Mouse (Mus musculus) effector memory CD4-positive, alpha-beta T cell, adult 5 months (primary cell): ENCODE data around the gene Fam173b. TPM values are rescaled to one million over a fixed set of nuclear protein-coding genes. Genes with fewer than 3 reads are reported as not detected.

Experiments
- polyA plus RNA-seq: library from polyadenylated mRNA; unstranded; fragments of 100-300 nt; shearing (Covaris generic); gene quantifications from one replicate; pipeline ENCODE4 v1.2.1, GENCODE M21; 2017

The Fam173b gene
- 9.9 TPM for polyA plus RNA-seq

DNA sequence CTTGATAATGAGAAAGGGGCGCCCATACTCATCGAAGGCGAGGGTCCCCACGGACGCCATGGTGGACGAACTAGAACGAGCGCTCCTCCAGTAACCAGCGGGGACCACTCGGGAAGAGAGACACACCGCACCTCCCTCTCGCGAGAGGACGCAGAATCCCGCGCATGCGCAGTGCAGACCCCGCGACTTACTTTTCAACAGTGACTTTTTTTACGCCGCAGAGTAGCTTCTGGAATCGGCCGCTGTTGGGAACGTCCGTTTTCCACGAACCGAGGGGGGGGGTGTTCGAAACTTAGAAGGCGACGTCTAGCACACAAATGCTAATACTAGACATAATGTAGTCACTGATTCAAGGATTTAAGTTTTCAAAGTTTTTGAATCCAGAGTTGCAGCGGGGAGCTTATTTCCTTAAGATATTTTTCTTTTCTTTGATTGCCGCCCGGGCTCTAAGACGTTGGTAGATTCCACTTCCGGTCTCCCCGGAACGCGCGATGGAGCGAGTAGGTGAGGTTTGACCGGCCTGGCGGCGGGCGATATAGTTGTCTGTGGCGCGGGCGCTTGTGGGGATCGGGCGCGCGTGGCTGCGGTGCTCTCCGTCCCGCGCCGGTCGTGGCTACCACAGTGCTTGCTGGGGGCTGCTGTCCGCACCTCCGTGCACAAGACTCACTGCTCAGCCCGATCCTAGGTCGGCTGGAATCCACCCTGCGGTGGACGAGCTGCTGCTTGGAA lies at the start of gene Fam173b, which contains the start of gene Cct5:
Fam173b (plus strand) TSS at position 207 of the 729 bp plus-strand sequence.
Cct5 (minus strand) TSS at position 159 of the 729 bp plus-strand sequence.

DNA sequence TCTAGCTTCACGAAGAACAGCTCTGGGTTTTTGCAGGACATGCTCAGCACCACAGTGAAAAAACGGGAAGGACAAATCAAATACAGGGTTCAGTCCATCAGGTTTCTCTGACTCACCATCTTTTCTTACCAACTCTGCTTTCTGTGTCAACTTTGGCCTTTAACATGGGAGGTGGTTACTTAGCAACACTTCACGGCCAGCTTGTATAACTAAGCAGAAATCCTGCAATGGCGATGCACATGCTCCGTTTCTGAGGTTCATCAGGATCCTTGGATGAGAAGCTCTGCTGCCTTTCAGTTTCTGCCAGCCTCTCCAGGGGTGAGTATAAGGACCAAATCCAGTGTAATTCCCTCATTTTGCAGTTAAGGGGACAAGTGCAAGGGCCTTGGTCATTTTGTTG lies 36.5 kb upstream of the Fam173b start, which contains the start of gene Cmbl:
Cmbl (plus strand) TSS at position 206 of the 400 bp plus-strand sequence.

Other genes starting within 250 kb of the Fam173b start
- 0.76 TPM for gene Ankrd33b, start 234.1 kb upstream of the Fam173b start, polyA plus RNA-seq
- 0.92 TPM for gene Ropn1l, start 148.1 kb upstream of the Fam173b start, polyA plus RNA-seq
- gene March6, start 70.8 kb upstream of the Fam173b start, polyA plus RNA-seq = 11.4 TPM
- gene Cmbl, start 36.5 kb upstream of the Fam173b start, polyA plus RNA-seq = not detected
- gene Cct5, start within 50 bp of the Fam173b start, polyA plus RNA-seq = 278 TPM